Mouse (Mus musculus) kidney, adult 8-10 months (tissue): ENCODE measurements at regions not wholly inside any gene's neighbourhood (a gene's known extent, or its start where the extent isn't known, plus 50 kb on each side); places are given as distances from the start of the nearest gene placed in this dataset.

Experiments used
- DNase-seq, 2 experiments: peaks; one replicate each; pipeline ENCODE4 v3.0.0; 2022

GRCm38 (mm10) chr13:37503898-37504297 lies 158.9 kb downstream of the Ly86 start:
- DNase-seq: no peak

- DNase-seq: no peak
These were observed 159.4 kb downstream of the Ly86 start for GRCm38 (mm10) chr13:37504373-37504772.

- DNase-seq: no peak
These were observed 160.6 kb downstream of the Ly86 start for GRCm38 (mm10) chr13:37505617-37506016.

- peak; percentile 62 to 67 for DNase-seq
These were observed 161.0 kb downstream of the Ly86 start for GRCm38 (mm10) chr13:37506046-37506445.

GRCm38 (mm10) chr13:37506701-37507100 lies 161.7 kb downstream of the Ly86 start:
- DNase-seq: no peak

GRCm38 (mm10) chr13:37507146-37507545 lies 162.1 kb downstream of the Ly86 start:
- peak; percentile 78 to 89 for DNase-seq

- peak; percentile 59 to 70 for DNase-seq
These were observed 163.7 kb downstream of the Ly86 start for GRCm38 (mm10) chr13:37508385-37509351.

- DNase-seq: no peak
These were observed 164.4 kb downstream of the Ly86 start for GRCm38 (mm10) chr13:37509352-37509851.

- DNase-seq: no peak
These were observed 165.5 kb downstream of the Ly86 start for GRCm38 (mm10) chr13:37510511-37510910.

- no peak for DNase-seq
These were observed 166.0 kb downstream of the Ly86 start for GRCm38 (mm10) chr13:37511006-37511405.

- DNase-seq: no peak
These were observed 166.4 kb downstream of the Ly86 start for GRCm38 (mm10) chr13:37511406-37511805.

- peak in 1 of 2 experiments; percentile 31 for DNase-seq
These were observed 167.8 kb downstream of the Ly86 start for GRCm38 (mm10) chr13:37512781-37513180.

GRCm38 (mm10) chr13:37513206-37513904 lies 168.3 kb downstream of the Ly86 start:
- DNase-seq: no peak

- peak; percentile 60 to 71 for DNase-seq
These were observed 169.0 kb downstream of the Ly86 start for GRCm38 (mm10) chr13:37513905-37514607.

GRCm38 (mm10) chr13:37514641-37515305 lies 169.8 kb downstream of the Ly86 start:
- DNase-seq: no peak

- no peak for DNase-seq
These were observed 172.2 kb downstream of the Ly86 start for GRCm38 (mm10) chr13:37517055-37517807.

GRCm38 (mm10) chr13:37519948-37520347 lies 174.9 kb downstream of the Ly86 start:
- DNase-seq: no peak

- DNase-seq: no peak
These were observed 180.2 kb downstream of the Ly86 start for GRCm38 (mm10) chr13:37525097-37525726.

- no peak for DNase-seq
These were observed 181.1 kb downstream of the Ly86 start for GRCm38 (mm10) chr13:37526102-37526501.

- DNase-seq: no peak
These were observed 183.4 kb downstream of the Ly86 start for GRCm38 (mm10) chr13:37528380-37528779.

GRCm38 (mm10) chr13:37528876-37529275 lies 183.9 kb downstream of the Ly86 start:
- no peak for DNase-seq
